ENCODE assay signal across 25 mouse cellular contexts in the genomic region with DNA sequence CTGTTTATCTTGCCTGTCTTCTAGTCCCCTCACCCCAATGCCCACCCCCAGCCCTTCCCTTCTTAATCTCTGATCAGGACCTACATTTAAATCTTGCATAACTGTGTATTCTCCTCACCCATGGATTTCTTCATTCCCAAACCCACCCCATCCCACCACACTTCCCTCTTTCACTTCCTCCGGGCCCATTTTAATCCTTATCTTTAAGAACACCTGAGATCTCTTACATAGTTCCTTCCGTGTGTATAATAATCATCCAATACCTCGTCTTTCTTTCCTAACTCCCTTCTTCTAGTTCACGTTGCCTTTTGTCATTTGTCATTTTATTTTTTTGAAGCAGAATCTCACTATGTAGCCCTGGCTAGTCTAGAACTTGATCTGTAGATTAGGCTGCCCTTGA.
DNase-seq lines count a peak whose midpoint lies in the region; ATAC-seq and TF ChIP-seq lines count a peak whose summit lies in the region.
"Had no signal": no experiment of that assay in that cellular context is flagged by ENCODE, and none has a peak within 500 bp of the region (broad histone marks: within the 10 kb centered on the region; RNA-seq: fewer than 3 reads in every experiment).

No protein-coding gene starts in this region.

- H3K27ac ChIP-seq in lung, postnatal 0 days (ENCODE audit: low read length), result no peak overlapping the region
- H3K27ac ChIP-seq: embryonic facial prominence, embryonic 10.5 days; embryonic facial prominence, embryonic 13.5 days; forebrain, embryonic 12.5 days; forebrain, embryonic 15.5 days; heart, embryonic 13.5 days; hindbrain, embryonic 12.5 days; hindbrain, embryonic 15.5 days had no signal

- TF ChIP-seq EP300 in lung, postnatal 0 days (IDR thresholded peaks at IDR 0.05), result no peak

- DNase-seq in G1E (ENCODE audit: low spot score), result no peak
- peak; percentile 57 for DNase-seq in MEL-GATA-1-ER (ENCODE audit: extremely low read depth, low read depth)
- DNase-seq in lung, postnatal 0 days (ENCODE audit: low spot score), result no peak
- no peak for DNase-seq in cerebellum, postnatal 4 days (ENCODE audit: low spot score in 2 of 2)
- no peak for DNase-seq in cerebellum, adult 11-12 months
- DNase-seq: adrenal gland, adult 8-10 months; adrenal gland, postnatal 25 days; cerebellum, adult 18-20 months; cerebellum, adult 9-10 months; cerebellum, postnatal 14 days; embryo, embryonic 11 days; gastrocnemius, postnatal 25 days; heart, postnatal 14 days; heart, postnatal 4 days had no signal

- no peaks in the 10 kb centered on the region for H3K27me3 ChIP-seq in G1E (ENCODE audit: insufficient read depth, low read length)
- H3K27me3 ChIP-seq in lung, postnatal 0 days (replicated peaks; ENCODE audit: insufficient read depth, low read length), result no peaks in the 10 kb centered on the region
- H3K27me3 ChIP-seq: embryonic facial prominence, embryonic 13.5 days; forebrain, embryonic 12.5 days; forebrain, embryonic 15.5 days; heart, embryonic 13.5 days; hindbrain, embryonic 12.5 days; hindbrain, embryonic 15.5 days had no signal

- H3K4me1 ChIP-seq in G1E (ENCODE audit: insufficient read depth, low read depth, low read length), result peaks cover 12% of the 10 kb centered on the region
- no peaks in the 10 kb centered on the region for H3K4me1 ChIP-seq in lung, postnatal 0 days (ENCODE audit: insufficient read depth, low read depth, low read length)
- H3K4me1 ChIP-seq: embryonic facial prominence, embryonic 10.5 days; embryonic facial prominence, embryonic 13.5 days; forebrain, embryonic 12.5 days; heart, embryonic 13.5 days; hindbrain, embryonic 12.5 days; hindbrain, embryonic 15.5 days had no signal

- no peak overlapping the region for H3K4me3 ChIP-seq in G1E (ENCODE audit: low read depth, low read length)
- no peak overlapping the region for H3K4me3 ChIP-seq in lung, postnatal 0 days (ENCODE audit: low read depth, low read length)
- H3K4me3 ChIP-seq: embryonic facial prominence, embryonic 10.5 days; embryonic facial prominence, embryonic 13.5 days; erythroblast, embryonic 14.5 days; forebrain, embryonic 12.5 days; forebrain, embryonic 15.5 days; heart, embryonic 13.5 days; hindbrain, embryonic 12.5 days; hindbrain, embryonic 15.5 days had no signal

- no peak overlapping the region for H3K4me2 ChIP-seq in lung, postnatal 0 days (replicated peaks; ENCODE audit: low read depth, low read length)
- H3K4me2 ChIP-seq: embryonic facial prominence, embryonic 13.5 days; forebrain, embryonic 12.5 days; forebrain, embryonic 15.5 days; heart, embryonic 13.5 days; hindbrain, embryonic 12.5 days; hindbrain, embryonic 15.5 days had no signal

- H3K9me3 ChIP-seq in G1E (replicated peaks), result no peaks in the 10 kb centered on the region
- H3K9me3 ChIP-seq in lung, postnatal 0 days (ENCODE audit: low read length), result no peaks in the 10 kb centered on the region
- H3K9me3 ChIP-seq: embryonic facial prominence, embryonic 10.5 days; embryonic facial prominence, embryonic 13.5 days; forebrain, embryonic 12.5 days; forebrain, embryonic 15.5 days; heart, embryonic 13.5 days; hindbrain, embryonic 12.5 days; hindbrain, embryonic 15.5 days had no signal

- no peak for TF ChIP-seq CTCF in G1E (IDR thresholded peaks at IDR 0.05; ENCODE audit: low read depth, low read length)
- TF ChIP-seq CTCF in lung, postnatal 0 days (IDR thresholded peaks at IDR 0.05), result no peak

- WGBS in lung, postnatal 0 days, result 34% methylated on average over 4 of the region's 4 CpGs

- 0 out of 2 replicates have a peak, but pooled peaks have one; percentile 15 for ATAC-seq in G1E (ENCODE audit: extremely low read depth, insufficient number of reproducible peaks, low FRiP score, poor library complexity, severe bottlenecking)
- ATAC-seq in hematopoietic stem cell, adult 5-6 weeks (replicated peaks in 1 of 2; ENCODE audit: insufficient read depth in 1 of 2, low FRiP score in 2 of 2, low TSS enrichment in 1 of 2, low read depth in 1 of 2, poor library complexity in 2 of 2, severe bottlenecking in 2 of 2), result peak; percentile 59 to 82
- ATAC-seq in lung, postnatal 0 days, result no peak
- ATAC-seq: activated CD4-positive, CD25-positive, alpha-beta regulatory T cell, adult 4 months; forebrain, embryonic 15.5 days; intestine, postnatal 0 days had no signal

- no peak overlapping the region for H3K9ac ChIP-seq in lung, postnatal 0 days (replicated peaks; ENCODE audit: low read depth)
- H3K9ac ChIP-seq: embryonic facial prominence, embryonic 13.5 days; forebrain, embryonic 12.5 days; forebrain, embryonic 15.5 days; heart, embryonic 13.5 days; hindbrain, embryonic 12.5 days; hindbrain, embryonic 15.5 days had no signal

- peaks cover 24% of the 10 kb centered on the region for H3K36me3 ChIP-seq in G1E (replicated peaks)
- H3K36me3 ChIP-seq in lung, postnatal 0 days (ENCODE audit: insufficient read depth, low read length), result no peaks in the 10 kb centered on the region
- H3K36me3 ChIP-seq: embryonic facial prominence, embryonic 10.5 days; embryonic facial prominence, embryonic 13.5 days; forebrain, embryonic 12.5 days; forebrain, embryonic 15.5 days; heart, embryonic 13.5 days; hindbrain, embryonic 12.5 days; hindbrain, embryonic 15.5 days had no signal
